Mouse (Mus musculus): ENCODE results near the gene B4galt2. TPM values are rescaled to one million over a fixed set of nuclear protein-coding genes. Genes with fewer than 3 reads are reported as not detected.

B4galt2 gene
- polyA plus RNA-seq, 1 experiment from 2014 or later = 44.3 TPM

DNA sequence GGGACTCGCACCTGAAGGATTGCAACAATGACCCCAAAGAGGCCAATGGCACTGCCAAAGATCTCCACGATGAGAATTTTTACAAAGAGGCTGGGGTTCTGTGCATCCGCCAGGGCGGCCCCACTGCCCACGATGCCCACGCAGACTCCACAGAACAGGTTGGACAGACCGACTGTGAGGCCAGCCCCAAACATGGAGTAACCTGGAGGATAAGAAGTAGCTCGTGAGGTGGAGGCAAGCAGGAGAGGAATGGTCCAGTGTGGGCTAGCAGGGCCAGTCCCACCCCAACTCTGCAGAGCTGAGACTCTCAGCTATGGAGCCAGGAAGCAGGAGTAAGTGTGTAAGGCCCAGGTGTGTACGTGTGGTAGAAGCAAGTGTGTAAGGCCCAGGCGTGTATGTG is 1.8 kb upstream of the B4galt2 start:
- no peak overlapping the region for H3K9ac ChIP-seq
- no peak overlapping the region for H3K4me2 ChIP-seq (replicated peaks)
- H3K4me1 ChIP-seq = peaks cover 54% of the 10 kb centered on the region
- H3K36me3 ChIP-seq = peaks cover 44% of the 10 kb centered on the region
- H3K27ac ChIP-seq = no peak overlapping the region
- H3K9me3 ChIP-seq (replicated peaks) = no peaks in the 10 kb centered on the region
- WGBS = 95% methylated on average over 10 of the region's 10 CpGs
- ATAC-seq (ENCODE audit: low FRiP score) = no peak
- no peaks in the 10 kb centered on the region for H3K27me3 ChIP-seq
- no peak overlapping the region for H3K4me3 ChIP-seq

DNA sequence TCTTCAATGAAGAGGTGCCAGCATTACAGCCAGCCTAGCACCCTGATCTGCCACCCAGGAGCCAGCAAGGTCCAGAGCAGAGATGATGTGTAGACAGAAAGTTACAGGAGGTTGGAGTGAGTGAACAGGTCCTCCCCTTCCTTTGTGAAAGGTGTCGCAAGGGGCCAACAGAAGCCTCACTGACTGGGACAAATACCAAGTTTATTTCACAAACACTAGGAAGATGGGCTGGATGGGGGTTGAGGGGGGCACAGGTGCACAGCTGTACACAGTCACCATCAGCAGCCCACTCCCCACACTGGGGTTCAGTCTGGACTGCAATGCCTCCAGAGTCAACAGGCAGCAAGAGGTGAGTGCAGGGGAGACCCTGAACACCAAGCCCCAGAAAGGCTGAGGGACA is 859 bp upstream of the B4galt2 start:
- Histone ChIP-seq H3K27ac (no peak overlapping the region), H3K9me3 (replicated peaks) (no peaks in the 10 kb centered on the region), H3K9ac (peak overlapping the region; percentile 90; the same call in 1 of the 2 replicates), H3K4me2 (replicated peaks) (peak overlapping the region; percentile 88), H3K36me3 (peaks cover 40% of the 10 kb centered on the region), H3K27me3 (no peaks in the 10 kb centered on the region), H3K4me1 (peaks cover 61% of the 10 kb centered on the region), H3K4me3 (no peak overlapping the region)
- WGBS = 100% methylated on average over 1 of the region's 1 CpGs
- ATAC-seq (ENCODE audit: low FRiP score) = no peak

GRCm38 (mm10) chr4:117878703-117879102 is 4.6 kb downstream of the B4galt2 start:
- H3K4me2 ChIP-seq (replicated peaks) = no peak overlapping the region
- H3K36me3 ChIP-seq = peaks cover 61% of the 10 kb centered on the region
- no peak overlapping the region for H3K9ac ChIP-seq
- H3K9me3 ChIP-seq (replicated peaks) = no peaks in the 10 kb centered on the region
- H3K27me3 ChIP-seq = no peaks in the 10 kb centered on the region
- H3K4me3 ChIP-seq = no peak overlapping the region
- 84% methylated on average over 5 of the region's 5 CpGs for WGBS
- no peak overlapping the region for H3K27ac ChIP-seq
- peaks cover 41% of the 10 kb centered on the region for H3K4me1 ChIP-seq
- no peak for ATAC-seq (ENCODE audit: low FRiP score)

- Histone ChIP-seq H3K9ac (no peak overlapping the region), H3K9me3 (replicated peaks) (no peaks in the 10 kb centered on the region), H3K4me2 (replicated peaks) (no peak overlapping the region), H3K4me1 (peaks cover 38% of the 10 kb centered on the region), H3K4me3 (no peak overlapping the region), H3K27me3 (no peaks in the 10 kb centered on the region), H3K36me3 (peaks cover 65% of the 10 kb centered on the region), H3K27ac (no peak overlapping the region)
- WGBS = 68% methylated on average over 10 of the region's 10 CpGs
- no peak for ATAC-seq (ENCODE audit: low FRiP score)
These were observed 5.0 kb downstream of the B4galt2 start for GRCm38 (mm10) chr4:117878301-117878700.

DNA sequence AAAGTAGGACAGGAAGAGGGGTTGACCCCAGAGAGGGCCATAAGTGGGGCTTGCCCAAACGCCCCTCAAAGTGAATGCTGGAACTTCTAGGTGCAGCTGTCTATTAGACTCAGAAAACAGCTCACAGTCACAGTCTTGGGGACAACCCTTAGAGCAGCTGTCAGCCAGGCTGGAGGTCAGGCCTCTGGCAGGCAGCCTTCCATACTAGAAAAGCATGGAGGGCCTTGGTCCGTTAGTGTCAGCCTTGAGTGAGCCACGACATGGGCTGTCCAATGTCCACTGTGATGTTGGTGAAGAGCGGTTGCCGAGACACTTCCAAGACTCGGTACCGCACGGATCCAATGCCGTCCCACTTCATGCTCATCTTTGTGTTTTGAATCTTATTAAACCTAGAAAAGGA is 9.7 kb downstream of the B4galt2 start:
- WGBS = 87% methylated on average over 9 of the region's 9 CpGs
- H3K4me3 ChIP-seq = no peak overlapping the region
- peaks cover 23% of the 10 kb centered on the region for H3K4me1 ChIP-seq
- no peaks in the 10 kb centered on the region for H3K27me3 ChIP-seq
- H3K27ac ChIP-seq = no peak overlapping the region
- H3K36me3 ChIP-seq = peaks cover 50% of the 10 kb centered on the region
- no peaks in the 10 kb centered on the region for H3K9me3 ChIP-seq (replicated peaks)
- no peak overlapping the region for H3K4me2 ChIP-seq (replicated peaks)
- no peak overlapping the region for H3K9ac ChIP-seq
- no peak for ATAC-seq (ENCODE audit: low FRiP score)

DNA sequence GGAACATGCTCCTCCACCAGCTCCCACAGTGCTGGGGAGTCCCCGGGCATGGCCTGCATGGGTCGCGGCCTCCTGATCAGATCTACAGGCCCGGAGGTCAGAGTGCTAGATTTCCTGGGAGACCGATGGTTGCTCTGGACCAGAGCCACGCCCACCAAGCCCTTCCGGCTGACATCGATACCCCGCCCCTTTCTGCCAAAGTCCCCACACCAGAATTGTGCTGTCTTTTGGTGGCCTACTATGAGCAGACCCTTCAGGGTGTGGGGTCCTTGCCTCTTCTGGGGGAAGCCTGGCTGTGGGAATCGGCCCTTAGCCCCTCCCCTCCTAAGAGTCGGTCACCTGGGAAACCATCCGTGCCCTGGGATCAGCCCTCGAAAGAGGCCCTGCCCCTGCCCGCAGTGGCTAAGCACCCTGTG is 10.8 kb downstream of the B4galt2 start, which contains the start of gene Ccdc24:
Gene Ccdc24, minus strand, starts transcription at position 87 of the 416 bp plus-strand sequence.
- no peak within 1 kb of the TSS for H3K4me3 ChIP-seq
- H3K27me3 ChIP-seq = 0 out of 2 replicates have a peak, but pooled peaks cover 1% of the 10 kb centered on the region
- H3K36me3 ChIP-seq = peaks cover 43% of the 10 kb centered on the region
- peak within 1 kb of the TSS; percentile 36 for H3K4me2 ChIP-seq (replicated peaks)
- ATAC-seq (ENCODE audit: low FRiP score) = 0 out of 2 replicates have a peak, but pooled peaks have one; percentile 17
- WGBS = 6% methylated on average over 14 of the region's 14 CpGs
- 0 out of 2 replicates have a peak within 1 kb of the TSS, but pooled peaks have one; percentile 5 for H3K27ac ChIP-seq
- peaks cover 25% of the 10 kb centered on the region for H3K4me1 ChIP-seq
- peak within 1 kb of the TSS; percentile 45; the same call in 1 of the 2 replicates for H3K9ac ChIP-seq
- no peaks in the 10 kb centered on the region for H3K9me3 ChIP-seq (replicated peaks)

DNA sequence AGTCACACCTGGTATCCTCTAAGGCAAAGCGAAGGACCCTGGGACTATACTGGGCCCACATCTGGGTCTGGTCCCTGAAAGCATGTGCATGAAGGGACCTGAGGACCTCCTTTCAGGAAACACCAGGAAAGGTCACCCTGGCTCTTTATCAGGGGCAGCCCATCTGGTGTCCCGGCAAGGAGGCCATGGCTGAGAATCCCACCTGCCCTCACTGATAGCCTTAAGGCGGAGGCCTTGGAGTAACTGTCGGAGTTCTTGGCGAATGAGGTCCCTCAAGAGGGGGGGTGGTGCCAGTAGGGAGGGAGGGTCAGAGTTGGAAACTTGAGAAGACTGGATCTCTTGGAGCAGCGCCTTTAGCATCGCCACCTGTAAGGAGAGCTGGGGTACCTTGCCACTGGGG is 11.5 kb downstream of the B4galt2 start:
- ATAC-seq (ENCODE audit: low FRiP score) = no peak
- Histone ChIP-seq H3K4me3 (no peak overlapping the region), H3K36me3 (peaks cover 36% of the 10 kb centered on the region), H3K4me2 (replicated peaks) (no peak overlapping the region), H3K9me3 (replicated peaks) (no peaks in the 10 kb centered on the region), H3K27ac (no peak overlapping the region), H3K9ac (no peak overlapping the region), H3K27me3 (0 out of 2 replicates have a peak, but pooled peaks cover 5% of the 10 kb centered on the region), H3K4me1 (peaks cover 25% of the 10 kb centered on the region)
- 62% methylated on average over 7 of the region's 7 CpGs for WGBS

DNA sequence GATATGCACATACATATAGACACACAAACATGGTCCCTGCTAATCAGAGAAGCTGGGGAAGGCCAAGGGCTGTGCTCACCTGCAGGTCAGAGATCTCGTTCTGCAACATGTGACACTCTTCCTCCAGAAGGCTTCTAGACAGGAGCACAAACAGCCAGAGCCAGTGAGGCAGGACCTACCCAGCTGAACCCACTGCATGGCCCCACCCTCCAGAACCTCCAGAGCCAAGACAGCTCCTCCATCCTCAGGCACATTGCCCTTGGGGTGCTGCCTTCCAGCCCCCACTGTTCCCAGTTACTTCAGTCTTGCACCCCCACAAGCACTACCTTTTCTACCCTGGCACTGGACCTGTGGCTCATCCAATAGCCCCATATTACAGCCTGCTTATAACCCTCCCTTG is 12.8 kb downstream of the B4galt2 start:
- Histone ChIP-seq H3K36me3 (peaks cover 22% of the 10 kb centered on the region), H3K9me3 (replicated peaks) (no peaks in the 10 kb centered on the region), H3K4me3 (no peak overlapping the region), H3K4me2 (replicated peaks) (no peak overlapping the region), H3K9ac (no peak overlapping the region), H3K4me1 (peaks cover 32% of the 10 kb centered on the region), H3K27ac (no peak overlapping the region), H3K27me3 (0 out of 2 replicates have a peak, but pooled peaks cover 5% of the 10 kb centered on the region)
- WGBS = 62% methylated on average over 1 of the region's 1 CpGs
- no peak for ATAC-seq (ENCODE audit: low FRiP score)

DNA sequence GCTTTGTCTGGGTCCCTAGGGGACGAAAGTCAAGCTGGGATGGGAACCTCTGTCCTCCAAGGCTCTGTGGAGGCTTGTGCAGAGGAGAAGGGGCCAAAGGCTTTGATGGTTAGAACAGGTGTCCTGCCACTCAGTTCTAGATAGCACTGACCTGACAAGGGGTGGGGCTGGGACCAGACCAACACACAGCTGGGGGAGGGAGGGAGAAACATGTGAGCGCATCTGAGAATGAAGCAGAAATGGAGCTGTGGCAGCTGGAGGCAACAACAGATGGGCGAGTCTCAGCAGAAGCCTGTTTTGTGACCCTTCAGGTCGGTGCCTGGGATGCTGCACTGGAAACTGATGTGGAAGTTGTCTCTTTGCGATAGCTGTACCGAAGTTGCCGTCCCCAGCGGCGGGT is 14.0 kb downstream of the B4galt2 start:
- 66% methylated on average over 9 of the region's 9 CpGs for WGBS
- Histone ChIP-seq H3K4me3 (no peak overlapping the region), H3K4me1 (peaks cover 32% of the 10 kb centered on the region), H3K9me3 (replicated peaks) (no peaks in the 10 kb centered on the region), H3K27me3 (0 out of 2 replicates have a peak, but pooled peaks cover 5% of the 10 kb centered on the region), H3K36me3 (peaks cover 15% of the 10 kb centered on the region), H3K9ac (no peak overlapping the region), H3K4me2 (replicated peaks) (no peak overlapping the region), H3K27ac (peak overlapping the region; percentile 30; the same call in 1 of the 2 replicates)
- ATAC-seq (ENCODE audit: low FRiP score) = no peak

- Histone ChIP-seq H3K9me3 (replicated peaks) (no peaks in the 10 kb centered on the region), H3K4me2 (replicated peaks) (peak overlapping the region; percentile 19; the same call in 1 of the 2 replicates), H3K4me1 (peaks cover 31% of the 10 kb centered on the region), H3K4me3 (no peak overlapping the region), H3K36me3 (0 out of 2 replicates have a peak, but pooled peaks cover 2% of the 10 kb centered on the region), H3K27me3 (0 out of 2 replicates have a peak, but pooled peaks cover 5% of the 10 kb centered on the region), H3K27ac (no peak overlapping the region), H3K9ac (no peak overlapping the region)
- ATAC-seq (ENCODE audit: low FRiP score) = no peak; the same call in 1 of the 2 replicates
- 17% methylated on average over 24 of the region's 24 CpGs for WGBS
These were observed 15.5 kb downstream of the B4galt2 start for GRCm38 (mm10) chr4:117867823-117868222.

- H3K4me3 ChIP-seq = no peak overlapping the region
- peaks cover 24% of the 10 kb centered on the region for H3K4me1 ChIP-seq
- H3K4me2 ChIP-seq (replicated peaks) = no peak overlapping the region
- no peak overlapping the region for H3K27ac ChIP-seq
- H3K9ac ChIP-seq = no peak overlapping the region
- 0 out of 2 replicates have a peak, but pooled peaks cover 5% of the 10 kb centered on the region for H3K27me3 ChIP-seq
- 0 out of 2 replicates have a peak, but pooled peaks cover 2% of the 10 kb centered on the region for H3K36me3 ChIP-seq
- 73% methylated on average over 6 of the region's 6 CpGs for WGBS
- ATAC-seq (ENCODE audit: low FRiP score) = no peak
- no peaks in the 10 kb centered on the region for H3K9me3 ChIP-seq (replicated peaks)
These were observed 16.3 kb downstream of the B4galt2 start for GRCm38 (mm10) chr4:117867000-117867399.

DNA sequence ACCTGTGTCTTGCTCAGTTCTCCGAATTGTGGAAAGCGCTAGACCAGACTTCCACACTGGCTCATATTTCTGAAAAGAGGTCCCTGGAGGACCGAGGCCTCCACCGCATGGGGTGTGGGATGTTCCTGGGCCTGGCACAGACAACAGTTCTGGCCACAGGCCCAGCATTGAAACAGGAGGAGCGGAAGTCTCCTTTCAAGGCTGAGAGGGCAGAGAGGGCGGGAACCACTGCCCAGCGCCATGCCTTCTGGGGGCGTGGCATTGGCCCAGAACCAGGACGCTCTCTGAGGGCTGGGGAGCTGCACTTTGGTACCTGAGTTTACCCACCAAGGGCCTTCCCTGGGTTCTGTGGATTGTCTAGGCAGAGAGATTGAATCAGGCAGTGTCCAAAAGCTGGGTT is 17.2 kb downstream of the B4galt2 start:
- Histone ChIP-seq H3K4me3 (no peak overlapping the region), H3K36me3 (0 out of 2 replicates have a peak, but pooled peaks cover 2% of the 10 kb centered on the region), H3K4me1 (peaks cover 24% of the 10 kb centered on the region), H3K9ac (no peak overlapping the region), H3K4me2 (replicated peaks) (no peak overlapping the region), H3K27me3 (0 out of 2 replicates have a peak, but pooled peaks cover 5% of the 10 kb centered on the region), H3K27ac (no peak overlapping the region), H3K9me3 (replicated peaks) (no peaks in the 10 kb centered on the region)
- WGBS = 64% methylated on average over 9 of the region's 9 CpGs
- no peak for ATAC-seq (ENCODE audit: low FRiP score)

- Histone ChIP-seq H3K9me3 (replicated peaks) (no peaks in the 10 kb centered on the region), H3K27me3 (0 out of 2 replicates have a peak, but pooled peaks cover 5% of the 10 kb centered on the region), H3K36me3 (0 out of 2 replicates have a peak, but pooled peaks cover 2% of the 10 kb centered on the region), H3K4me2 (replicated peaks) (no peak overlapping the region), H3K9ac (no peak overlapping the region), H3K4me1 (peaks cover 9% of the 10 kb centered on the region), H3K4me3 (no peak overlapping the region), H3K27ac (no peak overlapping the region)
- peak; percentile 55 for ATAC-seq (ENCODE audit: low FRiP score)
- WGBS = 38% methylated on average over 4 of the region's 4 CpGs
These were observed 20.5 kb downstream of the B4galt2 start for GRCm38 (mm10) chr4:117862823-117863222.
